Mouse (Mus musculus) MEL (cell line): Measurements from ENCODE around the gene Akt1s1.

ENCODE experiments used
- CTCF ChIP-seq, 3 experiments: IDR thresholded peaks in 2 of 3; conservative IDR thresholded peaks in 1 of 3; 2 replicates each; pipeline ENCODE4 v1.5.1; 2011 to 2012; ENCODE audit warnings: low read length in 3 of 3, low read depth in 2 of 3, mild to moderate bottlenecking in 2 of 3, improper control_type of control experiment in 1 of 3, inconsistent platforms in 1 of 3, mixed read lengths in 1 of 3, moderate library complexity in 1 of 3; ENCODE audit not compliant: control insufficient read depth in 1 of 3, insufficient read depth in 1 of 3, poor library complexity in 1 of 3, severe bottlenecking in 1 of 3
- EP300 ChIP-seq, 2 experiments: IDR thresholded peaks; 2 replicates each; pipeline ENCODE4 v1.6.1; 2011; ENCODE audit warnings: improper control_type of control experiment in 2 of 2, low read length in 2 of 2, low read depth in 1 of 2, mild to moderate bottlenecking in 1 of 2
- ETS1 ChIP-seq: IDR thresholded peaks from 2 replicates; pipeline ENCODE4 v1.6.1; 2012; ENCODE audit warnings: low read depth, mild to moderate bottlenecking, inconsistent platforms, low read length, improper control_type of control experiment, moderate library complexity
- MAFK ChIP-seq: IDR thresholded peaks from 2 replicates; pipeline ENCODE4 v1.6.1; 2011; ENCODE audit warnings: low read depth, mild to moderate bottlenecking, low read length, improper control_type of control experiment, borderline replicate concordance
- MEF2A ChIP-seq: IDR thresholded peaks from 2 replicates; pipeline ENCODE4 v1.6.1; 2014; ENCODE audit warnings: low read depth, mild to moderate bottlenecking, inconsistent platforms, low read length, improper control_type of control experiment; ENCODE audit not compliant: poor library complexity, insufficient replicate concordance, severe bottlenecking; ENCODE audit errors: extremely low read depth
- MXI1 ChIP-seq: IDR thresholded peaks from 2 replicates; pipeline ENCODE4 v1.6.1; 2011; ENCODE audit warnings: mild to moderate bottlenecking, low read depth, low read length, improper control_type of control experiment
- MYC ChIP-seq: IDR thresholded peaks from 2 replicates; pipeline ENCODE4 v1.6.1; 2011; ENCODE audit warnings: low read depth, mild to moderate bottlenecking, low read length, improper control_type of control experiment, moderate library complexity
- POLR2A ChIP-seq, 2 experiments: IDR thresholded peaks; 2 replicates each; pipeline ENCODE4 v1.6.1; 2011 to 2012; ENCODE audit warnings: low read length in 2 of 2, mild to moderate bottlenecking in 2 of 2, control low read depth in 1 of 2, improper control_type of control experiment in 1 of 2, low read depth in 1 of 2, moderate library complexity in 1 of 2; ENCODE audit not compliant: control insufficient read depth in 1 of 2, insufficient read depth in 1 of 2, poor library complexity in 1 of 2
- POLR2AphosphoS5 ChIP-seq: IDR thresholded peaks from 2 replicates; pipeline ENCODE4 v1.6.1; 2012; ENCODE audit warnings: low read depth, borderline replicate concordance, mild to moderate bottlenecking, inconsistent platforms, low read length, moderate library complexity, mixed read lengths
- SIN3A ChIP-seq: IDR thresholded peaks from 2 replicates; pipeline ENCODE4 v1.6.1; 2012; ENCODE audit warnings: low read length, improper control_type of control experiment, inconsistent platforms
- SMC3 ChIP-seq: IDR thresholded peaks from 2 replicates; pipeline ENCODE4 v1.6.1; 2011; ENCODE audit warnings: low read depth, low read length, improper control_type of control experiment
- TCF12 ChIP-seq: IDR thresholded peaks from 2 replicates; pipeline ENCODE4 v1.6.1; 2014; ENCODE audit warnings: low read depth, mild to moderate bottlenecking, inconsistent platforms, low read length, improper control_type of control experiment, moderate library complexity
- ZNF384 ChIP-seq: IDR thresholded peaks from 2 replicates; pipeline ENCODE4 v1.6.1; 2012; ENCODE audit warnings: low read depth, mild to moderate bottlenecking, inconsistent platforms, low read length, improper control_type of control experiment

GRCm38 (mm10) chr7:44826771-44827170, 22.0 kb upstream of the Akt1s1 start:
- TF ChIP-seq CTCF (IDR thresholded peaks at IDR 0.05 in 2 of 3, conservative IDR thresholded peaks at IDR 0.05 in 1 of 3; ENCODE audit: control insufficient read depth in 1 of 3, insufficient read depth in 1 of 3, low read depth in 2 of 3, low read length in 3 of 3, poor library complexity in 1 of 3, severe bottlenecking in 1 of 3) (no peak), SIN3A (no peak), POLR2A (IDR thresholded peaks at IDR 0.05; ENCODE audit: control insufficient read depth in 1 of 2, insufficient read depth in 1 of 2, low read depth in 1 of 2, low read length in 2 of 2, poor library complexity in 1 of 2) (no peak), SMC3 (no peak), ZNF384 (no peak), MAFK (no peak), TCF12 (no peak), MEF2A (no peak), ETS1 (no peak), EP300 (IDR thresholded peaks at IDR 0.05; ENCODE audit: low read depth in 1 of 2, low read length in 2 of 2) (no peak), MXI1 (no peak), MYC (no peak), POLR2AphosphoS5 (no peak)
